Mouse (Mus musculus) adrenal gland (tissue): ENCODE results near the gene Tspear.
"Not testable (repeated sequence)": the region's sequence is repeated elsewhere in the genome, so short reads cannot be mapped to it uniquely, and the experiment has no call there.

Experiments used
- intact Hi-C: fragments of 180-260 bp; cut with DNase I; formaldehyde crosslinking; loops from one replicate; pipeline ENCODE4 v1.15.1; 2025

The Tspear gene

GRCm38 (mm10) chr10:77787876-77788275, 101.5 kb downstream of the Tspear start, which contains the start of gene Gm7137:
Gene Gm7137, minus strand, starts transcription at chr10:77788200.
- intact Hi-C loops = not testable (repeated sequence)

GRCm38 (mm10) chr10:77788621-77789020, 102.3 kb downstream of the Tspear start:
- intact Hi-C loops = no loop called here

GRCm38 (mm10) chr10:77794976-77795375, 108.6 kb downstream of the Tspear start, which contains the start of gene Gm9639:
Gene Gm9639, minus strand, starts transcription at chr10:77795076.
- intact Hi-C loops = no loop called here

GRCm38 (mm10) chr10:77797677-77798076, 111.3 kb downstream of the Tspear start:
- intact Hi-C loops = no loop called here

GRCm38 (mm10) chr10:77798164-77798920, 112.0 kb downstream of the Tspear start:
- intact Hi-C loops = not testable (repeated sequence)

- intact Hi-C loops = no loop called here
These were observed 112.6 kb downstream of the Tspear start, which contains the start of gene Gm19668 for GRCm38 (mm10) chr10:77798921-77799508. Gene Gm19668, minus strand, starts transcription at chr10:77799133.

- intact Hi-C loops = no loop called here
These were observed 117.7 kb downstream of the Tspear start for GRCm38 (mm10) chr10:77804095-77804494.

- intact Hi-C loops = no loop called here
These were observed 125.4 kb downstream of the Tspear start, which contains the start of gene Gm9507 for GRCm38 (mm10) chr10:77811743-77812142. Gene Gm9507, minus strand, starts transcription at chr10:77811843.

- intact Hi-C loops = no loop called here
These were observed 128.0 kb downstream of the Tspear start, which contains the start of gene Gm2696 for GRCm38 (mm10) chr10:77814382-77814781. Gene Gm2696, plus strand, starts transcription at chr10:77814682.

GRCm38 (mm10) chr10:77815514-77815913, 129.1 kb downstream of the Tspear start:
- intact Hi-C loops = no loop called here

GRCm38 (mm10) chr10:77818523-77818922, 132.2 kb downstream of the Tspear start:
- intact Hi-C loops = no loop called here

- intact Hi-C loops = no loop called here
These were observed 132.8 kb downstream of the Tspear start for GRCm38 (mm10) chr10:77819203-77819602.

GRCm38 (mm10) chr10:77826951-77827350, 140.6 kb downstream of the Tspear start, which contains the start of gene Krtap10-4:
Gene Krtap10-4, minus strand, starts transcription at chr10:77827095.
- intact Hi-C loops = no loop called here

- intact Hi-C loops = no loop called here
These were observed 149.3 kb downstream of the Tspear start, which contains the start of gene Krtap10-10 for GRCm38 (mm10) chr10:77835647-77836046. Gene Krtap10-10, plus strand, starts transcription at chr10:77835947.

GRCm38 (mm10) chr10:77839006-77839405, 152.6 kb downstream of the Tspear start:
- intact Hi-C loops = no loop called here

- intact Hi-C loops = no loop called here
These were observed 160.1 kb downstream of the Tspear start, which contains the start of gene Gm36176 for GRCm38 (mm10) chr10:77846503-77846902. Gene Gm36176, plus strand, starts transcription at chr10:77846803.

- intact Hi-C loops = no loop called here
These were observed 160.6 kb downstream of the Tspear start for GRCm38 (mm10) chr10:77846961-77847360.

GRCm38 (mm10) chr10:77847538-77847937, 161.2 kb downstream of the Tspear start:
- intact Hi-C loops = no loop called here

- intact Hi-C loops = no loop called here
These were observed 166.2 kb downstream of the Tspear start, which contains the start of gene Gm10318 for GRCm38 (mm10) chr10:77852559-77852958. Gene Gm10318, plus strand, starts transcription at chr10:77852859.

GRCm38 (mm10) chr10:77861675-77862074, 175.3 kb downstream of the Tspear start, which contains the start of gene Gm3285:
Gene Gm3285, plus strand, starts transcription at chr10:77861975.
- intact Hi-C loops = no loop called here

- intact Hi-C loops = no loop called here
These were observed 177.8 kb downstream of the Tspear start for GRCm38 (mm10) chr10:77864067-77864761.
